Mouse (Mus musculus) skeletal muscle tissue, postnatal 0 days (tissue): ENCODE data around the gene Fbxo44. TPM values are rescaled to one million over a fixed set of nuclear protein-coding genes. Genes with fewer than 3 reads are reported as not detected.

Experiments used
- microRNA-seq, 2 experiments: library from miRNA; unstranded; fragments of <30 nt; microRNA quantifications; one replicate each; pipeline ENCODE4; 2016
- polyA plus RNA-seq: library from polyadenylated mRNA; unstranded; fragments of >200 nt; fragmentation: Nextera tagmentation; extraction: Ambion mirVana; gene quantifications from 2 replicates; pipeline ENCODE4 v1.2.1, GENCODE M21; 2015

Fbxo44 gene
- 0.54 and 0.95 TPM in 2 replicates for polyA plus RNA-seq

GRCm38 (mm10) chr4:148160436-148161390 lies at the start of gene Fbxo44, which contains the start of gene Fbxo2:
TSS of gene Fbxo44 (minus strand) at chr4:148160482.
TSS of gene Fbxo2 (plus strand) at chr4:148160621.

GRCm38 (mm10) chr4:148151267-148152168 lies 8.8 kb downstream of the Fbxo44 start, which contains the start of gene Fbxo6:
TSS of gene Fbxo6 (minus strand) at chr4:148152140.

GRCm38 (mm10) chr4:148130561-148131413 lies 29.5 kb downstream of the Fbxo44 start, which contains the start of gene Draxin:
TSS of gene Draxin (minus strand) at chr4:148130698.

GRCm38 (mm10) chr4:148130133-148130532 lies 30.1 kb downstream of the Fbxo44 start, which contains the start of gene Mad2l2:
TSS of gene Mad2l2 (plus strand) at chr4:148130384.

Small RNA genes within 50 kb of the gene (microRNA-seq; reads per million reads assigned to microRNA genes)
- gene Mir7022 = 0 reads per million in 2 experiments

Other genes with a start within 250 kb of the Fbxo44 start
- 41.6 and 45.5 TPM in 2 replicates for gene Plod1, start 223.7 kb downstream of the Fbxo44 start, polyA plus RNA-seq
- 10.1 and 13.6 TPM in 2 replicates for gene 2510039O18Rik, start 219.6 kb downstream of the Fbxo44 start, polyA plus RNA-seq
- gene Nppb, start 174.7 kb downstream of the Fbxo44 start, polyA plus RNA-seq = 0.26 TPM in 1 of 2 replicates, not detected in the other
- 0.22 and 1.4 TPM in 2 replicates for gene Nppa, start 159.8 kb downstream of the Fbxo44 start, polyA plus RNA-seq
- 3.4 and 3.5 TPM in 2 replicates for gene Clcn6, start 121.7 kb downstream of the Fbxo44 start, polyA plus RNA-seq
- gene Mthfr, start 121.4 kb downstream of the Fbxo44 start, polyA plus RNA-seq = 13.2 and 14.2 TPM in 2 replicates
- gene Agtrap, start 72.5 kb downstream of the Fbxo44 start, polyA plus RNA-seq = 18.8 and 22.3 TPM in 2 replicates
- 26.0 and 26.7 TPM in 2 replicates for gene Mad2l2, start 30.1 kb downstream of the Fbxo44 start, polyA plus RNA-seq
- gene Draxin, start 29.8 kb downstream of the Fbxo44 start, polyA plus RNA-seq = 0.03 and 0.04 TPM in 2 replicates
- 31.6 and 32.0 TPM in 2 replicates for gene Fbxo6, start 8.3 kb downstream of the Fbxo44 start, polyA plus RNA-seq
- 0.12 and 0.17 TPM in 2 replicates for gene Fbxo2, start 139 bp upstream of the Fbxo44 start, polyA plus RNA-seq
- gene Disp3, start 127.5 kb upstream of the Fbxo44 start, polyA plus RNA-seq = 0.03 TPM in 1 of 2 replicates, not detected in the other